Mouse (Mus musculus): ENCODE data around the gene Rln3.

- TF ChIP-seq EP300 (IDR thresholded peaks at IDR 0.05; ENCODE audit: low read depth), result no peak
- no peak for TF ChIP-seq CTCF (IDR thresholded peaks at IDR 0.05; ENCODE audit: low read depth)
Measured at GRCm38 (mm10) chr8:84021096-84021495, 23.7 kb downstream of the Rln3 start, which contains the start of gene Palm3.
